Comparison of ENCODE assay signal across 17 mouse cellular contexts in genomic region chr16:13898981-13899380, GRCm38 (mm10). TPM values are rescaled to one million over a fixed set of nuclear protein-coding genes. Genes with fewer than 3 reads are reported as not detected.
A peak's percentile ranks its signal among the peaks of the same experiment; 100 is the strongest.
DNase-seq lines count a peak whose midpoint lies in the region; ATAC-seq lines count a peak whose summit lies in the region.
"Had no signal": no experiment of that assay in that cellular context is flagged by ENCODE, and none has a peak within 500 bp of the region (broad histone marks: within the 10 kb centered on the region; RNA-seq: fewer than 3 reads in every experiment).

No protein-coding gene starts in this region.

- ATAC-seq in liver, embryonic 15.5 days (ENCODE audit: insufficient read depth): no peak
- no peak for ATAC-seq in midbrain, embryonic 11.5 days (ENCODE audit: low FRiP score)
- ATAC-seq: intestine, postnatal 0 days had no signal

- no peak overlapping the region for H3K4me3 ChIP-seq in liver, embryonic 15.5 days (replicated peaks)
- no peak overlapping the region for H3K4me3 ChIP-seq in midbrain, embryonic 11.5 days (ENCODE audit: low read depth, low read length)
- H3K4me3 ChIP-seq: hindbrain, embryonic 13.5 days; myocyte had no signal

- WGBS in liver, embryonic 15.5 days (ENCODE audit: insufficient replicate concordance): 71% methylated on average over 2 of the region's 2 CpGs
- 86% methylated on average over 2 of the region's 2 CpGs for WGBS in midbrain, embryonic 11.5 days

- H3K9me3 ChIP-seq in liver, embryonic 15.5 days (replicated peaks): no peaks in the 10 kb centered on the region
- no peaks in the 10 kb centered on the region for H3K9me3 ChIP-seq in midbrain, embryonic 11.5 days (ENCODE audit: control insufficient read depth, low read length)
- H3K9me3 ChIP-seq: hindbrain, embryonic 13.5 days had no signal

- no peak overlapping the region for H3K9ac ChIP-seq in liver, embryonic 15.5 days
- no peak overlapping the region for H3K9ac ChIP-seq in midbrain, embryonic 11.5 days (ENCODE audit: low read length)
- H3K9ac ChIP-seq: hindbrain, embryonic 13.5 days; lung, embryonic 14.5 days had no signal

- H3K4me2 ChIP-seq in liver, embryonic 15.5 days: 0 out of 2 replicates have a peak overlapping the region, but pooled peaks have one; percentile 3
- H3K4me2 ChIP-seq in midbrain, embryonic 11.5 days: no peak overlapping the region
- H3K4me2 ChIP-seq: hindbrain, embryonic 13.5 days; lung, embryonic 14.5 days had no signal

- H3K4me1 ChIP-seq in liver, embryonic 15.5 days (replicated peaks): peaks cover 39% of the 10 kb centered on the region
- peaks cover 5% of the 10 kb centered on the region for H3K4me1 ChIP-seq in midbrain, embryonic 11.5 days (ENCODE audit: control insufficient read depth, insufficient read depth, low read length)

- no peaks in the 10 kb centered on the region for H3K27me3 ChIP-seq in liver, embryonic 15.5 days
- no peaks in the 10 kb centered on the region for H3K27me3 ChIP-seq in midbrain, embryonic 11.5 days (ENCODE audit: control insufficient read depth, insufficient read depth, low read length)
- H3K27me3 ChIP-seq: hindbrain, embryonic 13.5 days had no signal

- no peaks in the 10 kb centered on the region for H3K36me3 ChIP-seq in liver, embryonic 15.5 days (replicated peaks)
- H3K36me3 ChIP-seq in midbrain, embryonic 11.5 days (ENCODE audit: control insufficient read depth, insufficient read depth, low read length): no peaks in the 10 kb centered on the region
- H3K36me3 ChIP-seq: hindbrain, embryonic 13.5 days had no signal

- peak; percentile 24 to 30 for DNase-seq in heart, adult 18-20 months
- DNase-seq in heart, adult 8-10 months (ENCODE audit: low spot score): no peak
- peak; percentile 30 for DNase-seq in layer of hippocampus, adult 11-12 months (ENCODE audit: low spot score)
- no peak for DNase-seq in layer of hippocampus, postnatal 25 days (ENCODE audit: extremely low spot score in 1 of 2, low spot score in 1 of 2)
- peak; percentile 92 for DNase-seq in adipocyte (ENCODE audit: low spot score)
- DNase-seq in midbrain, embryonic 11.5 days (ENCODE audit: low spot score, missing footprints): no peak
- no peak for DNase-seq in frontal cortex, postnatal 14 days (ENCODE audit: low spot score in 2 of 2)
- DNase-seq: adrenal gland, adult 2 months; cerebellum, adult 9-11 months; lung, embryonic 14.5 days; right cerebral cortex, postnatal 4 days; thymus, postnatal 25 days had no signal

- 0 out of 2 replicates have a peak overlapping the region, but pooled peaks have one; percentile 24 for H3K27ac ChIP-seq in liver, embryonic 15.5 days (replicated peaks)
- no peak overlapping the region for H3K27ac ChIP-seq in midbrain, embryonic 11.5 days (ENCODE audit: low read depth, low read length)
- H3K27ac ChIP-seq: hindbrain, embryonic 13.5 days had no signal

RNA-seq across cellular contexts. Expression of gene Pdxdc1, which starts 4.0 kb away (rescaled TPM):
- total RNA-seq in heart, adult 18-20 months (2021): 10 to 100 TPM; 75.0 to 77.9 TPM
- total RNA-seq in heart, adult 8-10 months (2022): 10 to 100 TPM; 76.3 to 89.5 (median 80.4) TPM
- 10 to 100 TPM; 75.7 to 76.8 TPM for total RNA-seq in layer of hippocampus, postnatal 25 days (2021)
- polyA plus RNA-seq in liver, embryonic 15.5 days (2015; fragmentation: Nextera tagmentation; extraction: Ambion mirVana): 23.8 and 26.2 TPM in 2 replicates
- polyA plus RNA-seq in midbrain, embryonic 11.5 days (2014; fragmentation: Nextera tagmentation; extraction: Ambion mirVana): 68.0 and 76.1 TPM in 2 replicates

RNA-seq across cellular contexts. Expression of gene Mpv17l, which starts 4.0 kb away (rescaled TPM):
- total RNA-seq in heart, adult 18-20 months (2021): 1 to 10 TPM; 1.5 to 1.8 TPM
- 1 to 10 TPM; 1.6 to 3.6 (median 3.3) TPM for total RNA-seq in heart, adult 8-10 months (2022)
- 10 to 100 TPM; 72.7 to 74.0 TPM for total RNA-seq in layer of hippocampus, postnatal 25 days (2021)
- 1.5 and 1.9 TPM in 2 replicates for polyA plus RNA-seq in liver, embryonic 15.5 days (2015; fragmentation: Nextera tagmentation; extraction: Ambion mirVana)
- 3.4 and 4.1 TPM in 2 replicates for polyA plus RNA-seq in midbrain, embryonic 11.5 days (2014; fragmentation: Nextera tagmentation; extraction: Ambion mirVana)
- total RNA-seq: granulocyte monocyte progenitor cell, adult 5-6 weeks had no signal

Comparison
In these comparisons a context has a peak if more than half of its experiments do, and no peak if none do; other contexts are left out.
1. DNase-seq: peak in heart, adult 18-20 months (2 of 2), layer of hippocampus, adult 11-12 months (single experiment) and adipocyte (single experiment); none in heart, adult 8-10 months (single experiment), layer of hippocampus, postnatal 25 days (0 of 2), midbrain, embryonic 11.5 days (single experiment) and frontal cortex, postnatal 14 days (0 of 2).
2. RNA of gene Mpv17l, which starts 4.0 kb away (total RNA-seq): 72.7 to 74.0 TPM in layer of hippocampus, postnatal 25 days; 1.6 to 3.6 TPM in heart, adult 8-10 months and 1.5 to 1.8 TPM in heart, adult 18-20 months; every median in the first group is over 10 times any median in the second.